Mouse (Mus musculus) embryonic facial prominence, embryonic 15.5 days (tissue): ENCODE results near the gene Cd55. TPM values are rescaled to one million over a fixed set of nuclear protein-coding genes. Genes with fewer than 3 reads are reported as not detected.
A peak's percentile ranks its signal among the peaks of the same experiment; 100 is the strongest.

Experiments used
- ATAC-seq: fragments of 200-750 bp; cut with Nextera tagmentation; 2 replicates; pipeline ENCODE4 v1.8.0; 2017; ENCODE audit warnings: low read depth, moderate TSS enrichment; ENCODE audit not compliant: insufficient number of reproducible peaks, low FRiP score, low TSS enrichment
- H3K27ac ChIP-seq: fragments of 300-500 bp; sonication (generic); replicated peaks from 2 replicates; pipeline ENCODE4 v1.5.1; 2015; ENCODE audit warnings: mild to moderate bottlenecking, inconsistent platforms
- H3K27me3 ChIP-seq: fragments of 300-500 bp; sonication (generic); 2 replicates; pipeline ENCODE4 v1.6.1; 2015; ENCODE audit warnings: inconsistent platforms
- H3K36me3 ChIP-seq: fragments of 300-500 bp; sonication (generic); 2 replicates; pipeline ENCODE4 v1.6.1; 2015; ENCODE audit warnings: mild to moderate bottlenecking, inconsistent platforms
- H3K4me1 ChIP-seq: fragments of 300-500 bp; sonication (generic); 2 replicates; pipeline ENCODE4 v1.6.1; 2015; ENCODE audit warnings: inconsistent platforms
- H3K4me2 ChIP-seq: fragments of 300-500 bp; sonication (generic); replicated peaks from 2 replicates; pipeline ENCODE4 v1.6.1; 2015; ENCODE audit warnings: mild to moderate bottlenecking, inconsistent platforms
- H3K4me3 ChIP-seq: fragments of 300-500 bp; sonication (generic); replicated peaks from 2 replicates; pipeline ENCODE4 v1.5.1; 2015; ENCODE audit warnings: mild to moderate bottlenecking, inconsistent platforms
- H3K9ac ChIP-seq: fragments of 300-500 bp; sonication (generic); 2 replicates; pipeline ENCODE4 v1.6.1; 2015; ENCODE audit warnings: inconsistent platforms
- H3K9me3 ChIP-seq: fragments of 300-500 bp; sonication (generic); replicated peaks from 2 replicates; pipeline ENCODE4 v1.6.1; 2016; ENCODE audit warnings: inconsistent platforms
- WGBS: fragments of 180-500 bp; shearing (Covaris S2); methylation state at CpG from one replicate; pipeline ENCODE4 v1.1.7; 2015; 5-methylcytosine and 5-hydroxymethylcytosine counted together
- polyA plus RNA-seq: library from polyadenylated mRNA; unstranded; fragments of >200 nt; fragmentation: Nextera tagmentation; extraction: Ambion mirVana; gene quantifications from 2 replicates; pipeline ENCODE4 v1.2.1, GENCODE M21; 2015

Gene Cd55
- 18.3 and 22.7 TPM in 2 replicates for polyA plus RNA-seq

DNA sequence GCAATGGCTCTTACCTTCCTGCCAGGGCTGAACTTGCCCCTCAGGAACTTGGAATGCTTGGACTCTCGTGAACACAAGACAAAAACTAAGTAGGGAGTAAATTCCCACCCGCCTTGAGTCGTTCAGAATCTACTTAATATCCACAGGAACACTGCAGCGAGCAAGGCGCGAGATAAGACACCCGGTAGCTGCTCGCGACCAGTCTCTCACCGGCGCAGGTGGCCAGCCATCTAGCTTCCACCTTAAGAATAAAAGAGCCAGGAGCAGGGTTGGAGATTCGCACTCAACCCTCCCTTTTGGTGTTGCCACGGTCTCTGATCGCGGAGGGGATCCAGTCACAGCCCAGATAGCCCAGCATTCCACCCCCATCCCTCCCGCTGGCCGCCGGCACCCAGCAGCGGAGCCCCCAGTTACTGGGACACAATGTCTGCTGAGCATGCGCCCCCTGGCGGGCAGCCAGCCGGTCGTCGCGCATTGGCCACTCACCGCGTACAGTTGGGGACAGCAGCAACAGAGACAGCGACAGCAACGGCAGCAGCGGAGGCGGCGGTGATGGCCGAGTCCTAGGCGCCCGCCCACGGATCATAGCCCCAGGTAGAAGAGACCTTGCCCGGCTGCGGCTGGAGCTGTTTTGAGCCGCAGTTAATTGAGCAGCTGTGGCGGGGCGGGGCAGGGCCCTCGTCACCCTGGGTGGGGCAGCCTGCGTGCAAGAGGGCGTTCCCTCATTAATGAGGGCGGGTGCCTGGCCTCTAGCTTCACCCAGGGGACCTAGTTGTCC lies at the start of gene Cd55:
Gene Cd55, minus strand, starts transcription at position 661 of the 778 bp plus-strand sequence.
- no peaks in the 10 kb centered on the region for H3K9me3 ChIP-seq
- H3K4me3 ChIP-seq: peak within 1 kb of the TSS; percentile 66
- peak within 1 kb of the TSS; percentile 59 for H3K9ac ChIP-seq
- peaks cover 6% of the 10 kb centered on the region; the same call in 1 of the 2 replicates for H3K4me1 ChIP-seq
- H3K27ac ChIP-seq: 0 out of 2 replicates have a peak within 1 kb of the TSS, but pooled peaks have one; percentile 17
- peak; percentile 80 for ATAC-seq
- whole genome bisulfite sequencing: under 1% methylated on average over 45 of the region's 45 CpGs
- H3K36me3 ChIP-seq: no peaks in the 10 kb centered on the region
- peak within 1 kb of the TSS; percentile 87 for H3K4me2 ChIP-seq
- H3K27me3 ChIP-seq: no peaks in the 10 kb centered on the region

DNA sequence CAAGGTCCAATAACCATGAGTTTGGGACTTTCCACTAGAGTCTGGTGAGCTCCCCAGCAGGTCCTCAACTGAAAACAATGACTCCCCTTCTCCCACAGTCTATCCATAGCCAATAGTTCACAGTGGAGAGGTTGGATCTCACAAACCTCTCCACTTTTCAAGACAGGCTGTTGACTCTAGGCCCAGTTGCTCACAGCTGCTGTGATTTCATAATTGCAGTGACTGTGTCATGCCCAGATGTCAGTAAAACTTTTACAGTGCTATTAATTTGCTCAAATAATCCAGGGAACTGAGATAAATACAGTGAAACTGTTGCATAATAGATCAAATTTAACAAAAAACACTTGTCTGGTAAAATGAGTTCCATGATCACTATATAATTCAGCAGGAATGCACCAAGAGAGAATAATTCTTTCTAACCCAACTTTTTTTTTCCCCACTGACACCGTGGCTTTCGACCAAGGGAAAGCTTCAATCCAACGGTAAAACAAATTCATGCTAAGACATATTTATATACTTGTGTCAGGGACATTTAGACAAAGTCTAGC lies 49.4 kb upstream of the Cd55 start:
- no peak overlapping the region for H3K9ac ChIP-seq
- no peaks in the 10 kb centered on the region for H3K27me3 ChIP-seq
- H3K36me3 ChIP-seq: no peaks in the 10 kb centered on the region
- WGBS: 45% methylated on average over 3 of the region's 3 CpGs
- no peak overlapping the region for H3K4me2 ChIP-seq
- H3K4me1 ChIP-seq: peaks cover 15% of the 10 kb centered on the region
- 0 out of 2 replicates have a peak overlapping the region, but pooled peaks have one; percentile 6 for H3K27ac ChIP-seq
- no peak for ATAC-seq
- H3K4me3 ChIP-seq: no peak overlapping the region
- no peaks in the 10 kb centered on the region for H3K9me3 ChIP-seq

DNA sequence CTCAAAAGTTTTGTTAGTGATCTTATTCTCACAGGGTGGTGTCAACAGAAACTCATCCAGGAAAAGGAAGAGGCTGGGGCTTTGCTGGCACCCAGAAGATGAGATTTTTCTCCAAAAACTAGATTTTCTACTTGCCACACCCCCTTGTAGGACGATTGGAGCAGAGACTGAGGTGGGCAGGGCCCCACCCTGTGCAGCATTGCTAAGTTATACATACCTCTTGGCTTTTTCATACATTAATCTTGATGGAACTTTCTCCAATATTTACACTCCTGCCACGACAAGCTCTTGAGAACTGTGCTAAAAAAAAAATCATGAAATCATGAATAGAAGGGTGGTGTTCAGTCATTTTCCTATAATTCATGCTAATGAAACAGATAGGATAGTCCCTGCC lies 46.4 kb upstream of the Cd55 start:
- Histone ChIP-seq H3K9ac (no peak overlapping the region), H3K9me3 (no peaks in the 10 kb centered on the region), H3K4me1 (peaks cover 15% of the 10 kb centered on the region), H3K4me3 (no peak overlapping the region), H3K36me3 (no peaks in the 10 kb centered on the region), H3K4me2 (no peak overlapping the region), H3K27ac (peak overlapping the region; percentile 79), H3K27me3 (no peaks in the 10 kb centered on the region)
- ATAC-seq: no peak
- 38% methylated on average over 2 of the region's 2 CpGs for WGBS

DNA sequence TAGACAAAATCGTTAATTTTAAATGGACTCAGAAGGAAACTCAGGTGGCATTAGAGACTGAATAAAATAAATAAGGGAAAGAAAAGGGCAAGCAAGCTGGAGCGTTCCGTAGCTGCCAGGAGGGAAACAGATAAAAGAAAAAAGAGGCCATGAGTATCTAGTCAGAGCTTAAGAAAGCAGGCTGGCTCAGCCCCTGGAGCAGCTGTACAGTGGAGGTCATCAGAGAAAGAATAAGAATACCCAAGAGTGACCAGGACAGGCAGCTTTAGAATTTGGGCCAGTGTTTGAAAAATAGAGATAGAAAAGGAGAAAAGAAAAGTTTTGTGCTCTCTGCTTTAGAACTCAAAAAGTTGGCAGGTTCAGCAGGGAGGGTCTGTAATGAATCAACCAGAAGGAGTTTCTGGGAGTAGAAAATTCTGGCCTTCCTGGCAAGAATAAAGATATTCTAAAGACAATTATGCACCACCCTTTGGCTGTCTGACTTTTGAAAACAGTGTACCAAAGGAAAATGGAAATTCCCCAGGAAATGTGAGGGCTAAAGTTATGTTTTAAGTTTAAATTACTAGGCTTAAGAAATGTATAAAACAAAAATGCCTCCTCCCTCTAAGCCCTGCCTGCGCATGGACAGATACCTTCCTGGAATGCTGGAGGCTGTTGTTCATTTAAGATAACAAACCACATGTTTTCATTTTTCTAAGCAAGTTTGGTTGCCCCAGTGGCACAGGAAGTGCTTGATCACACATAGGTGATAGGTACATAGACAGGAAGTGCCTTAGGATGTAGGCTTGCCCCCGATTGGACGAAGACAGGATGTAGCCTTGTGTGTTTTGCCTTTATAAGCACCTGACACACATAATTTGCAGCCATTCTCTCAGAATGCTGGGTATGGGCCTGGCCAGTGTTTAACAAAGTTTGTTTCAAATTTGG lies 45.7 kb upstream of the Cd55 start:
- Histone ChIP-seq H3K4me2 (no peak overlapping the region), H3K27me3 (no peaks in the 10 kb centered on the region), H3K9me3 (no peaks in the 10 kb centered on the region), H3K9ac (no peak overlapping the region), H3K4me1 (peaks cover 15% of the 10 kb centered on the region), H3K27ac (peak overlapping the region; percentile 79), H3K36me3 (no peaks in the 10 kb centered on the region), H3K4me3 (no peak overlapping the region)
- no peak for ATAC-seq
- 41% methylated on average over 6 of the region's 6 CpGs for WGBS

DNA sequence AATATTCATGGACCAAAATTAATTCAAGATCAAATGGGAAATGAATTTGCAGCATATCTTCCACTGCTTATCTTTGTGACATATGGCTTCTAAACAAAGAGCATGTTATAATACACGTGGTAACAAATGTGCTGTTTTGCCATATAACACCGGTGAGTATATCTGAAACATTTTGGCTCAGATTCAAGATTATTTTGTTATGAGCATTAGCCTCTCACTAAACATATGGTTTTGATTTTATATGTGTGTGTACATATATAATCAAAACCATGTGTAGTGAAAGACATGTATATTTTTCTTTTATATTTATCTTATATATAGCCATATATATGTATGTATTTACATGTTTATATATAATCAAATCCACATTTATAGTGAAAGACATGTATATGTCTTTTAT lies 44.9 kb upstream of the Cd55 start:
- H3K4me3 ChIP-seq: no peak overlapping the region
- no peak overlapping the region for H3K4me2 ChIP-seq
- no peak for ATAC-seq
- peaks cover 15% of the 10 kb centered on the region for H3K4me1 ChIP-seq
- 35% methylated on average over 2 of the region's 2 CpGs for WGBS
- no peak overlapping the region for H3K27ac ChIP-seq
- no peaks in the 10 kb centered on the region for H3K36me3 ChIP-seq
- no peaks in the 10 kb centered on the region for H3K27me3 ChIP-seq
- H3K9ac ChIP-seq: no peak overlapping the region
- no peaks in the 10 kb centered on the region for H3K9me3 ChIP-seq

DNA sequence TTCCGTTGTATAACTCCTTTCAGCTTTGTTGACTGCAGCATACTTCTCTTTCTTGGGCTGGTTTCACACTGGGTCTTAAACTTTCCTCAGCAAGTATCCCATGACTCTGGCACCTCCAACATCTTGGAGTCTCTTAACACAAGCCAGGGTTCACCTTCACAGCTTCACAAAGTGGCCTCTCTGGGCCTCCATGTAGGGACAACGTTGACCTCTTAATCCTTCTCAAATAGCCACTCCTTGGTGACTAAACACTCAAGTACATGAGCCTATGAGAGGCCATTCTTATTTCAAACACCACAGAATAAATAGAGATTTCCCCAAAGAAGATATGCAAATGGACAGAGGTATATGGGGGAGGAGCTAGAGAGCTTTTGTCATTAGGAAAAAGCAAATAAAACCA lies 37.4 kb upstream of the Cd55 start:
- Histone ChIP-seq H3K27me3 (no peaks in the 10 kb centered on the region), H3K9me3 (no peaks in the 10 kb centered on the region), H3K4me3 (no peak overlapping the region), H3K4me2 (no peak overlapping the region), H3K4me1 (no peaks in the 10 kb centered on the region), H3K27ac (no peak overlapping the region), H3K36me3 (no peaks in the 10 kb centered on the region), H3K9ac (no peak overlapping the region)
- no peak for ATAC-seq
- 76% methylated on average over 2 of the region's 2 CpGs for WGBS

DNA sequence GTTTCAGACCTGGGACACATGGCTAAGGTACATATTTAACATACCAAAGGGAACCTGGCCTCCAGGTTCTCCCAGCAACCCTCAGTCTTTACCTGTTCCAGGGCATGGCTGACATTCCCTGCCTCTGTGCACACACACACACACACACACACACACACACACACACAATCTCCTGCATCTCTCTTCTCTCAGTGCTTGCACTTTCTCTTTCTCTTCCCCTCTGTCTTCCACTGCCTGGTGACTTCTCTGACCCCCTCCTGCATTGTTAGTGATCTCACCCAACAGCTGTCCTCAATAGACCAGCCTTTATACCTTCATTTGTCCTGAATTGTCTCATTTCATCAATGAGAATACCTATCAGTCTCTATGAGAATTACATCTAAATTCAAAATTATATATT lies 35.8 kb upstream of the Cd55 start:
- Histone ChIP-seq H3K27ac (no peak overlapping the region), H3K9me3 (no peaks in the 10 kb centered on the region), H3K27me3 (no peaks in the 10 kb centered on the region), H3K9ac (no peak overlapping the region), H3K4me1 (no peaks in the 10 kb centered on the region), H3K36me3 (no peaks in the 10 kb centered on the region), H3K4me3 (no peak overlapping the region), H3K4me2 (no peak overlapping the region)
- no peak for ATAC-seq

DNA sequence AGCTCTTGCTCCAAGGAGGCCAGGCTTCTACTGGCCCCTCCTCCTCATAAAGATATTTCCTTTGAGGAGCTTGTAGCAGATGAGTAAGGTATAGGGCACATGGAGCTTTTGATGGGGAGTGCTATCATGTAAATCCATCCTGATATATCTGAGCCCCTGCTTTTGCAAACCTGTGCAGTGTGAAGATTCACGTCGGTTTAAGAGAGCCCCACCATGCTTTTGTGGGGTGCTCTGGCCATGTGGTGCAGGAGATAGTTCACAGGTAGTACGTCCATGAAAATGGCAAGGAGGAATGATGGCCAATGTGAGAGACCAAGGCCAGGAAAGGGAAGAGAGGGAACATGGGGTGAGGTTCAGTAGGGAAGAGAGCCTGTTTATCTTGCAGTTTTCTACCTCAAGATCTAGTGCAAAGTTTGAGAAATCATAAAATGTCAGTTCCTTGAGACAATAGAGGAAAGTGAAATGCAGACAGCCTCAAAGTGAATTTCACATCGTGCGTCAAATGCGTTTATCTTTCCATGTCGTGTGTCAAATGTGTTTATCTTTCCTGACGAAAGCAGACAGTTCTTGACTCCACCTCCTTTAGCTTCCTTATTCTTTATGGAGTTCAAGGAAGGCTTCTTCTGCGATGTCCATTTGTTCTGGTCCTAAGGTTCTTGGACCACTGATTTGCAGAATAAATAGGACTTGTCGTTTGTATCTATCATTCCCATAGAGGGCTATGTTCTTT lies 24.4 kb upstream of the Cd55 start:
- 79% methylated on average over 10 of the region's 10 CpGs for WGBS
- no peak for ATAC-seq
- Histone ChIP-seq H3K4me2 (no peak overlapping the region), H3K9me3 (no peaks in the 10 kb centered on the region), H3K36me3 (no peaks in the 10 kb centered on the region), H3K4me1 (no peaks in the 10 kb centered on the region), H3K27ac (no peak overlapping the region), H3K4me3 (no peak overlapping the region), H3K27me3 (no peaks in the 10 kb centered on the region), H3K9ac (no peak overlapping the region)

DNA sequence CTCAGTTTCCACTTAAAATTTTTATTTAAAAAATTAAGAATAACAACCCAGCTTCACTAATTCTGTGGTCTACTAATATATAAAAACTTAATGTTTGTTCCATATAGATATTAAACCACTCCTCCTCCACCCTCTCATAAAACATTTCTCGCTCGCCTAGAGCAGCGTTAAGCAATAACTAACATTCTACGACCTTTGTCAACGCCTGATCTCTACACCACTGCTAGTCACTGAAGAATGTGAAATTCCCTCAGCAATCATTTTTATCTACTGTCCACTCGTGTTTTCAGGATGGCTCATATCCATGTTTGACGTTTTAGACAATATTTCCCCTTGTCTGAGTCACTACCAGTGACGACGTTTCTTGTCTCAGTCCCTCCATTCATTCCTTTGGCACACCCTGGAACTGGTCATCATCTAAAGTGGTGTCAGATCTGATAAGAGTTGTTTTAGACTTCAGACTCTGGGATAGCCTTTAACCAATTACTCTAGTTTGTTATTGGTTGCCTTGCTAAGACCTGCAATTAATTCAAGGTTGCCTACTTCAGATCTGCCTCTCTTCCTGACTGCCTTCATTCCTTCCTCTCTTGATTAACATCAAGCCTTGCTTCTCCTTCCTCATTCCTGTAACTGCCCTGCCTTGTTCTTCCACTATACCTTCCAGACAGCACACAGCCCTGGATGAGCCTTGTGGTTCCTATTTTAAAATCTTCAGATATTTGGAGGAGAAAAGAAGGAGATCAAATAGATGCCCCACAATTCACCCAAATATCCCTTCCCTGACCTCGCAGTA lies 23.5 kb upstream of the Cd55 start:
- H3K36me3 ChIP-seq: no peaks in the 10 kb centered on the region
- no peaks in the 10 kb centered on the region for H3K27me3 ChIP-seq
- H3K27ac ChIP-seq: no peak overlapping the region
- H3K9ac ChIP-seq: no peak overlapping the region
- no peak overlapping the region for H3K4me2 ChIP-seq
- no peak for ATAC-seq
- no peak overlapping the region for H3K4me3 ChIP-seq
- no peaks in the 10 kb centered on the region for H3K4me1 ChIP-seq
- WGBS: 78% methylated on average over 10 of the region's 10 CpGs
- no peaks in the 10 kb centered on the region for H3K9me3 ChIP-seq

DNA sequence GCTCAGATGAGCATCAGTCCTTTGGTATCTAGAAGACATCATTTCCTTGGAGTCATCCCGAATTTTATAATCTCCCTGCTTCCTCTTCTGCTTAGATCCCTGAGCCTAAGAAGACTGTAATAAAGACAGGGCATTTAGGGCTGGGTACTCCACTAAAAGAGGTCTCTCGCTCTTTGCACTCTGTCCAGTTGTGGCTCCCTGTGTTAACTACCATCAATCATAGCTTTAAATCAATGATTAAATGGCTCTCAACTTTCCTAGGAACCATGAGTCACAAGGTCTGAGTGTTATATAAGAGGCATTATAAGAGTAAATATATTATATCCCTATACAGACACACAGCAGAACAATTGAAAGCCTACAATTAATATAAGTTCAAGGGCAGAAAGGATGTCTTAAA lies 22.8 kb upstream of the Cd55 start:
- H3K27ac ChIP-seq: no peak overlapping the region
- WGBS: 74% methylated on average over 2 of the region's 2 CpGs
- no peaks in the 10 kb centered on the region for H3K27me3 ChIP-seq
- H3K4me1 ChIP-seq: no peaks in the 10 kb centered on the region
- H3K9me3 ChIP-seq: no peaks in the 10 kb centered on the region
- H3K4me2 ChIP-seq: no peak overlapping the region
- ATAC-seq: no peak
- no peak overlapping the region for H3K9ac ChIP-seq
- no peaks in the 10 kb centered on the region for H3K36me3 ChIP-seq
- H3K4me3 ChIP-seq: no peak overlapping the region
